ENCODE assay signal across 8 mouse cellular contexts in the genomic region with DNA sequence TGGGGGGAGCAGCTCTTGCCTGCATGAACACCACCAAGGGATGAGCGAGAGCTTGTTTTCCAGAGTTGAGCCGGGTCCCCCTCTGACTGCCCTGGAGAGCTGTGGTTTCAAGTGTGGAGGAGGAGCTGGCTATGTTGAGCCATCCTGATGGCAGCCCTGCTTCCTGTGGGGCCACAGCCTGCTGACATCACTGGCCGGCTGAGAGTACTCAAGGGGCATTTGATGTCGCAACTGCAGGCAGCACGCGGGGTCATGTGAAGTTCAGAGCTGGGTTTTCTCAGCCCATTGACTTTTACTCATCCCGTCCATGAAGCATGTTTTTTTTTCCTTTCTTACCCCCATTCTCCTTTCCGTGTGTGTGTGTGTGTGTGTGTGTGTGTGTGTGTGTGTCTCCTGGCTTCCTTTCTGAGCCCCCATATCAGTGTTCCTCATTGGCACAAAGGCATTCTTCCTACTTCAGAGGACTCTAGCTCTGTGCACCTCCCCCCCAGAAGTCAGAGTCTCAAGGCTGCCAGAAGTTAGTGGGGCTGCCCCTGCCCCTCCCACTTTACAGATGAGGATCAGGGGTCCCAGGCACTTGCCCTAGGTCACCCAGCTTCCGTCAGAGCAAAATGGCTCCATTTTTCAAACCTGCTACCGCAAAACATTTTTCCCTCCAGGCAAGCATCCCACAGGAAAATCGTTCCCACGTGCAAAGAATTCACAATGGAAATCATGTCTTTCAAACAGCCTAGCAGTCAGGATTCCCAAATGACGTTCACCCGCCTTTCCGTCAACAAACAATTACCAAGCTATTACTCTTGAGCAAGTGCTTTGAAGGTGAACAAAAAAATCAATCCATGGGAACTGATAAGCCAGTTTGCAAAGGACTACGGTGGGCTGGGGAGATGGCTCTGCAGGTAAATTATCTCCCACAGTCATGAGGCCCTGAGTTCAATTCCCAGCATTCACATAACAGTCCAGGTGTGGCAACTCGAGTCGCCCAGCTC. TPM values are rescaled to one million over a fixed set of nuclear protein-coding genes. Genes with fewer than 3 reads are reported as not detected.
DNase-seq lines count a peak whose midpoint lies in the region; ATAC-seq and TF ChIP-seq lines count a peak whose summit lies in the region.

No protein-coding gene starts in this region.

- H3K4me2 ChIP-seq in hindbrain, embryonic 15.5 days = no peak overlapping the region
- H3K4me2 ChIP-seq in liver, embryonic 14.5 days (ENCODE audit: low read depth) = no peak overlapping the region; the same call in 1 of the 2 replicates

- TF ChIP-seq EP300 in liver, embryonic 14.5 days (IDR thresholded peaks at IDR 0.05; ENCODE audit: low read depth) = no peak

- H3K9me3 ChIP-seq in hindbrain, embryonic 15.5 days = no peaks in the 10 kb centered on the region
- no peaks in the 10 kb centered on the region for H3K9me3 ChIP-seq in liver, embryonic 14.5 days (ENCODE audit: control insufficient read depth, low read length)

- H3K27me3 ChIP-seq in hindbrain, embryonic 15.5 days = no peaks in the 10 kb centered on the region
- no peaks in the 10 kb centered on the region for H3K27me3 ChIP-seq in liver, embryonic 14.5 days (ENCODE audit: control insufficient read depth, insufficient read depth, low read length)

- 28% methylated on average over 18 of the region's 18 CpGs for WGBS in hindbrain, embryonic 15.5 days
- 24% methylated on average over 18 of the region's 18 CpGs for WGBS in liver, embryonic 14.5 days (ENCODE audit: insufficient replicate concordance)

- no peak for TF ChIP-seq CTCF in liver, embryonic 14.5 days (IDR thresholded peaks at IDR 0.05; ENCODE audit: low read depth)

- peaks cover 13% of the 10 kb centered on the region; the same call in 1 of the 2 replicates for H3K4me1 ChIP-seq in hindbrain, embryonic 15.5 days (replicated peaks)
- H3K4me1 ChIP-seq in liver, embryonic 14.5 days (replicated peaks; ENCODE audit: control insufficient read depth in 2 of 2, insufficient read depth in 2 of 2, low read length in 1 of 2) = peaks cover 14 to 54% of the 10 kb centered on the region in 2 experiments

- H3K4me3 ChIP-seq in hindbrain, embryonic 15.5 days = no peak overlapping the region
- no peak overlapping the region for H3K4me3 ChIP-seq in liver, embryonic 14.5 days (ENCODE audit: insufficient read depth in 1 of 2, low read depth in 2 of 2, low read length in 2 of 2)

- ATAC-seq in hindbrain, embryonic 15.5 days (ENCODE audit: low FRiP score, low read depth) = 0 out of 2 replicates have a peak, but pooled peaks have one; percentile 32
- peak; percentile 42; the same call in 1 of the 2 replicates for ATAC-seq in liver, embryonic 14.5 days (ENCODE audit: insufficient read depth)
- peak; percentile 80 for ATAC-seq in neutrophil, adult 5-6 weeks (ENCODE audit: extremely low read depth, insufficient number of reproducible peaks, low FRiP score, poor library complexity, severe bottlenecking)

- H3K36me3 ChIP-seq in hindbrain, embryonic 15.5 days = no peaks in the 10 kb centered on the region
- H3K36me3 ChIP-seq in liver, embryonic 14.5 days (replicated peaks; ENCODE audit: control insufficient read depth, insufficient read depth, low read depth) = no peaks in the 10 kb centered on the region

- peak; percentile 87 for DNase-seq in 3T3-L1 (ENCODE audit: low read depth, low spot score)
- peak; percentile 62 for DNase-seq in T-cell, adult 2 months (ENCODE audit: low spot score)
- DNase-seq in fibroblast of lung, adult 2 months (ENCODE audit: low read depth) = peak; percentile 82
- no peak for DNase-seq in liver, embryonic 14.5 days (ENCODE audit: low read depth in 3 of 3, low spot score in 3 of 3)
- no peak for DNase-seq in cerebellum, adult 11 months
- DNase-seq in layer of hippocampus, adult 9-10 months (ENCODE audit: low spot score) = no peak

- no peak overlapping the region for H3K9ac ChIP-seq in hindbrain, embryonic 15.5 days
- H3K9ac ChIP-seq in liver, embryonic 14.5 days (replicated peaks) = no peak overlapping the region

- no peak overlapping the region for H3K27ac ChIP-seq in hindbrain, embryonic 15.5 days (replicated peaks)
- no peak overlapping the region for H3K27ac ChIP-seq in liver, embryonic 14.5 days

RNA-seq across cellular contexts. Expression of gene Smad3, which starts 41.4 kb away (rescaled TPM):
- 9.6 and 10.6 TPM in 2 replicates for polyA plus RNA-seq in hindbrain, embryonic 15.5 days (2015; fragmentation: Nextera tagmentation; extraction: Ambion mirVana)
- 2.8 and 3.2 TPM in 2 replicates for polyA plus RNA-seq in liver, embryonic 14.5 days (2012; rRNA removed)
- 1.7 and 2.2 TPM in 2 replicates for polyA plus RNA-seq in liver, embryonic 14.5 days (2014; fragmentation: Nextera tagmentation; extraction: Ambion mirVana)
- 28.1 and 28.7 TPM in 2 replicates for total RNA-seq in neutrophil, adult 5-6 weeks (2017)

Comparison
In these comparisons a context has a peak if more than half of its experiments do, and no peak if none do; other contexts are left out.
1. DNase-seq: peak in 3T3-L1 (single experiment), T-cell, adult 2 months (single experiment) and fibroblast of lung, adult 2 months (single experiment); none in liver, embryonic 14.5 days (0 of 3), cerebellum, adult 11 months (single experiment) and layer of hippocampus, adult 9-10 months (single experiment).
2. Peak in every context shown above with its lines, with median percentiles within 50 percentile points of each other: ATAC-seq.